Mouse (Mus musculus) brain, embryonic 14.5 days (tissue): ENCODE results near the gene Prr22.

Experiments used
- CTCF ChIP-seq: fragments of 200-500 bp; IDR thresholded peaks from 2 replicates; pipeline ENCODE4 v1.5.1; 2012; ENCODE audit warnings: inconsistent platforms, mild to moderate bottlenecking, moderate library complexity, borderline replicate concordance; ENCODE audit not compliant: insufficient read depth, insufficient read length; ENCODE audit errors: extremely low read depth
- POLR2A ChIP-seq: fragments of 200-500 bp; IDR thresholded peaks from 2 replicates; pipeline ENCODE4 v1.6.1; 2012; ENCODE audit warnings: mild to moderate bottlenecking, inconsistent platforms, borderline replicate concordance; ENCODE audit not compliant: poor library complexity, insufficient read depth, insufficient read length, severe bottlenecking; ENCODE audit errors: extremely low read depth

DNA sequence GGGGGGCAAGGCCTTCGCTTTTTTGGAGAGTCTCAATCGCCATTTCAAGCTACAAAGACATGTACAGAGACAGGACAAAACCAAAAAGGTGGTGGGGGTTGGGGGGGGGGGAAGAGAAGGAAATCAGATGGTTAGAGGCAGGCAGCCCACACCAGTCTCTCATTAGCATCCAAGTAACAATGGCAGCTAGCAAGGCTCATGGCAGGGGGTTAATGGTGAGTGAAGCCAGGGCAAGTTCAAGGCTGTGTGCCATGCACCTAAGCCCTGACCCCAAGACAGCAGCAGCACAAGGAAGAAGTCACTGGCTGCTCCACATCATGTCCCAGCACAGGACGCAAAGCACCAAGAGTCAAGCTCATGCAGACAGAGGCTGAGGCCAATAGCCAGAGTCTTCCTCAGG, 29.2 kb downstream of the Prr22 start:
- no peak for TF ChIP-seq POLR2A
- TF ChIP-seq CTCF = no peak
